Mouse (Mus musculus): Measurements from ENCODE around the gene Dph5.
"Not testable (repeated sequence)": the region's sequence is repeated elsewhere in the genome, so short reads cannot be mapped to it uniquely, and the experiment has no call there.

The Dph5 gene

GRCm38 (mm10) chr3:115887427-115888309, at the start of gene Dph5:
Dph5 (plus strand) TSS chr3:115887837.
- peak; percentile 86 for DNase-seq

DNA sequence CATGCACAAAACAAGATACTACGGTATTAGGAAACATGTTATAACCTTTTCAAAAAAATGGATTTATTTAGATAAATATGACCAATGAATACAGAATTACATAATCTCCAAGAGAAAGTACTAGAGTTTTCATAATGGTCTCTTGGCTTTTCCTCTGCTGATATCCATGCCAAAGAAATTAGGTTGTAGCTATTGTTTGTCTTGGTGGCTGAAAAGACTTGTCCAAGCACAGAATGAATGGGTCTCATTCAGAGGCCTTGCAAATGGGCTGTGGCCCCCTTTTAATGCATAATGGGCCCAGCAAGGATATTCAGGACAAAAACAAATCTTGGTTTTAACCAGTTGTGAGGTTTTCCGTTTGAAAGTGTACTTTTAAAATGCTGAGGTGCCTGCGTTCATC, 43.1 kb upstream of the Dph5 start:
- no peak for DNase-seq

DNA sequence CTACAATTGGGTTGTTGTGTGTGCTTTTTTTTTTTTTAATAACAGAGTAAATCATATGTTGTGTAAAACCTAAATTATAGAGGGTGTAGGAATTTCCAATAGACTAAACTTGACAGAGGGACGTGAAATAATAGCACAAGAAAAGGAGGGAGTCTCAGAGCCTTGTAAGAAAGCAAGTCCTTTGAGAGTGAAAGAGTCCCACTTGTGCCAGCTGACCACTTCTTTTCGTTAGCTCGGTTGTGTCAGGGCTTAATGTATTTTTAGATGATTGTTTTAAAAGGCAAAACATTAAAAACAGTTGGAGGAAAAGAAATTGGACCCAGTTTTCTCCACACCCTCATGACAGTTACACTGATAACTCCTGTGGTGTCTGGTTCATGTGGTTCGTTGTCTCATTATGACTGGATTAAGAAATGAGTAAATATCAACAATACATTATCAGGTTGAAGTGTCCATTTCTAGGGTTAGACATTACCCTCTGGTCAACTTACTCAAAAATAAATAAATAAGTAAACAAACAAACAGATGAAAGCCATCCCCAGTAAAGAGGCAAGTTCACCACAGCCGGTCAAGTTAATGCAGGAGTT, 42.5 kb upstream of the Dph5 start:
- DNase-seq: no peak

GRCm38 (mm10) chr3:115845724-115846123, 41.9 kb upstream of the Dph5 start:
- no peak for DNase-seq

GRCm38 (mm10) chr3:115846153-115846552, 41.5 kb upstream of the Dph5 start:
- DNase-seq: no peak

- no peak for DNase-seq
Observed at GRCm38 (mm10) chr3:115848686-115849480, 38.8 kb upstream of the Dph5 start.

DNA sequence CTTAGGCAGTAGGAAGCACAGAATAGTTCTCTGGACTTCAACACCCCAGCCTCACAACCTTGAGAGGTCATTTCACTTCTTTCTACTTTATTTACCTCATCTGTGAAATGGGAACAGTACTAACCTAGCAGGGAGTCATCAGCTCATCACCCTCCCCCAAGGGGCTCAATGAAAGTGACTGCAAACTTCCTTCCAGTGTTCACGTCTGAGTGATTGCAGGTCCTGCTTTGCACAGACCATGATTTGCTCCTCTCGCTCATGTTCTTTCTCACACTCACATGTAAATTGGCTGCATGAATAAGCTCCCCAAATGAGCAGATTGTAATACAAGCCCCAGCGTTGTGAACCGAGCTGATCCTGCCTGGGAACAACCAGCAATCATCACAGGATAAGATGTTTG, 36.7 kb upstream of the Dph5 start:
- no peak for DNase-seq

GRCm38 (mm10) chr3:115854672-115855191, 32.9 kb upstream of the Dph5 start:
- no peak for DNase-seq

DNA sequence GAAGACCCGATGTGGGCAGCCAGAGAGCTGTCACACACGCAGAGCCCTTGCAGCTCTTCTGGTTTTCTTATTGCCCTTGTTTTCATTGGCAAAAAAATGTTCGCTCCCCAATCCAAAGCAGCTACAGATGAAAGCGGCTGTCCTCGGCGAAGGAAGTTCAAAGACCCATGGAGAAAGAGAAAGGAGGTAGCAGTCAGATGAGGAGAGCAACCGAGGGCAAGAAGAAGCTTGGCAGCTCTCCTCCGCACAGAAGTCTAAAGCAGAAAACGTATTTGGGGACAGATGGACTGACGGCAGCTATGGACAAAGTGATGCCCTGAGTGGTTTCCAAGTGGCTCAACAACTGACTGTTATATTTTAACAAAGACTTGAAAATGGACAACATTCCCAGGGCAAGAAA, 32.1 kb upstream of the Dph5 start:
- no peak for DNase-seq

DNA sequence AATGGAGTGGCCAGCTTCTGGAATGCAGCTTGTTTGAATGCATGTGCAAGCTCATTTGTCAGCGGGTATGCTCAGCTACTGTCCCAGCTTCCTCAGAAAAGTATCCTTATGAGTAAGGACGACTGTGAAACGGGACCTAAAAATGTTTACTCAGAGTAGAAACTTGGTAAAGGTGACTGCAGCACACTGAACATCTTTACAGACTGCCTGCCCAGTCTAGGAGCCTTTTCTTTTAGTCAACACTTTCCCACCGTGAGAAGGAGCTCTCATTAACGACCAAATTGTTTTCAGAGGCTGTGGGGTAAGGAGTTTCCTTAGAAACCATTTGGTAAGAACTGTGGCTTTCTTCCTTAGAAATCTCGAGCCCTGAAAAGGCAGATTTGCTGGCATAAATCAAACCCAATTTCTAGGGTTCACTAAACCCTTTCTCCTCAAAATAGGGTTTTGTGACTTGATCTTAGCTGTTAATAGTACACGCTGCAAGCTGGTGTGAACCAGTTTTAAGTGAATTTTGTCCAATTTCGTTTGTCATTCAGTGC, 31.1 kb upstream of the Dph5 start:
- DNase-seq: no peak

- no peak for DNase-seq
Observed at GRCm38 (mm10) chr3:115857436-115857835, 30.2 kb upstream of the Dph5 start.

- DNase-seq: no peak
Observed at GRCm38 (mm10) chr3:115858822-115859221, 28.8 kb upstream of the Dph5 start.

- not testable (repeated sequence) for DNase-seq
Observed at GRCm38 (mm10) chr3:115860780-115861179, 26.9 kb upstream of the Dph5 start.

GRCm38 (mm10) chr3:115863487-115863886, 24.1 kb upstream of the Dph5 start:
- DNase-seq: no peak

- no peak for DNase-seq
Observed at GRCm38 (mm10) chr3:115867150-115867549, 20.5 kb upstream of the Dph5 start.

DNA sequence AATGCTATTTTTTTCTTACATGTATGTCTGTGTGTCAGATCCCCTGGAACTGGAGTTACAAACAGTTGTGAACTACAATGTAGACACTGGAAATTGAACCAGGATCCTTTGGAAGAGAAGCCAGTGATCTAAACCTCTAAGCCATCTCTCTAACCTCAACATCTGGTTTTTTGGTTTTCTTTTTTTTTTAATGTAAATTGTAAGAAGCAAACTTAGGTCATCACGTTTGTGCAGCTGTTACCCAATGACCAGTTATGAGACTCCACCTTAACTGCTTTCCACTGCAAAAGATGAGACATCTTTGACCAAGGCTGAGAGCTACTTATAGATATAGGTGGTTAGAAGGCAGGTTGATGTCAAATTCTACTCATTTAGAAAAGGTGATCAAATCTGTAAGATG, 19.7 kb upstream of the Dph5 start:
- DNase-seq: no peak

DNA sequence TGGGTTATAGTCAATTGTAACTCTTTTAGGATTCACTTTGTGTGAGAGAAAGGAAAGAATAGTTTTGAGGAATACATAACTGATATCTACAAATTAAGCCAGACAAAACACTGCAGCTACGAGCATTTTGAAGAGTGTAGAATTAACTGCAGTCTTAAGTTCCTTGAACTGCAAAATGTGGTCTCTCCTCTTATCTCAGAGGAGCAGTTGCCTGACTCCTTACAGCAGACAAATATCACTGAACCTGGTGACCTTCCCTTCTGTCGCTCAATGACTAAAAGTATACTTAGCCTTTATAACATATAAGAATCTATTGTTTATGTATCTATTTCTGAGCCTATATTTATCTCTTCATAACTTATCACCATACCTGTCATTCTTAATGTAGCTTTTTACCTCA, 18.3 kb upstream of the Dph5 start:
- DNase-seq: no peak

DNA sequence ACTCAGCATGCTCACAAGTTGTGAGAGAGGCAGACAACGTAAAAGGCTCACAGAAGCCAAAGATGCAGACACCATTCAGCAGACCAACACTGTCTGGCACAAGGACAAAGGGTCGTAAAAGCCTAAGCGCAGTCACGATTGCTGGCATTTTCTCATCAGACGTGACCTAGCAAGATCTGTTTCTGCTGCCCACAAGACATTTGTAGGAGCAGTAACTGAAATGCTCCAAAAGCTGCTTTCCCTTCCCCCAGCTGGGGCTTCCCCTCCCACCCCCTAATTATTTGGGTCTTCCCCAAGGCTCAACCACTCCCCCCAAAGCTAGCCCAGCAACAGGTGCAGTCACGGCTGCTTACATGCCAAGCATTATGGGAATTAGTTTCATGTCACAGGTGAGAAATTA, 12.1 kb upstream of the Dph5 start:
- no peak for DNase-seq

- no peak for DNase-seq
Observed at GRCm38 (mm10) chr3:115877133-115877532, 10.5 kb upstream of the Dph5 start.

GRCm38 (mm10) chr3:115884086-115884485, 3.6 kb upstream of the Dph5 start:
- DNase-seq: no peak

- no peak for DNase-seq
Observed at GRCm38 (mm10) chr3:115888310-115889106, 871 bp downstream of the Dph5 start.

GRCm38 (mm10) chr3:115892341-115892740, 4.7 kb downstream of the Dph5 start:
- DNase-seq: no peak
